22 mouse cellular contexts compared by ENCODE assay signal in genomic region chr6:135188629-135189028, GRCm38 (mm10). TPM values are rescaled to one million over a fixed set of nuclear protein-coding genes. Genes with fewer than 3 reads are reported as not detected.
DNase-seq lines count a peak whose midpoint lies in the region; ATAC-seq and TF ChIP-seq lines count a peak whose summit lies in the region.
"Had no signal": no experiment of that assay in that cellular context is flagged by ENCODE, and none has a peak within 500 bp of the region (broad histone marks: within the 10 kb centered on the region; RNA-seq: fewer than 3 reads in every experiment).

No protein-coding gene starts in this region.

- DNase-seq in heart, adult 18-20 months: no peak
- DNase-seq in lung, postnatal 14 days: no peak
- DNase-seq: adrenal gland, postnatal 14 days; cerebellum, adult 2 months; cerebellum, postnatal 10 days; gastrocnemius, postnatal 14 days; heart, postnatal 14 days had no signal

- H3K4me2 ChIP-seq in heart, embryonic 12.5 days: no peak overlapping the region
- no peak overlapping the region for H3K4me2 ChIP-seq in neural tube, embryonic 15.5 days
- H3K4me2 ChIP-seq: embryonic facial prominence, embryonic 13.5 days; forebrain, embryonic 12.5 days; heart, embryonic 15.5 days; hindbrain, embryonic 14.5 days; intestine, embryonic 15.5 days had no signal

- no peak overlapping the region for H3K27ac ChIP-seq in heart, embryonic 12.5 days (ENCODE audit: poor library complexity, severe bottlenecking)
- peak overlapping the region; percentile 36 for H3K27ac ChIP-seq in bone marrow macrophage, adult 2 months (ENCODE audit: insufficient read depth, low read depth, low read length)
- H3K27ac ChIP-seq in macrophage: peak overlapping the region; percentile 17
- no peak overlapping the region for H3K27ac ChIP-seq in neural tube, embryonic 15.5 days (replicated peaks)
- H3K27ac ChIP-seq: embryonic facial prominence, embryonic 13.5 days; forebrain, embryonic 12.5 days; heart, embryonic 10.5 days; heart, embryonic 15.5 days; hindbrain, embryonic 10.5 days; hindbrain, embryonic 14.5 days; intestine, embryonic 15.5 days had no signal

- 56% methylated on average over 4 of the region's 4 CpGs for WGBS in heart, embryonic 12.5 days
- WGBS in macrophage (ENCODE audit: missing documents): 16% methylated on average over 4 of the region's 4 CpGs
- WGBS in neural tube, embryonic 15.5 days: 81% methylated on average over 4 of the region's 4 CpGs

- H3K4me3 ChIP-seq in heart, embryonic 12.5 days: no peak overlapping the region
- H3K4me3 ChIP-seq in bone marrow macrophage, adult 2 months (ENCODE audit: insufficient read depth, low read length): no peak overlapping the region
- no peak overlapping the region for H3K4me3 ChIP-seq in macrophage (ENCODE audit: inconsistent target)
- H3K4me3 ChIP-seq in neural tube, embryonic 15.5 days (replicated peaks): no peak overlapping the region
- H3K4me3 ChIP-seq: embryonic facial prominence, embryonic 13.5 days; forebrain, embryonic 12.5 days; heart, embryonic 10.5 days; heart, embryonic 15.5 days; hindbrain, embryonic 10.5 days; intestine, embryonic 15.5 days had no signal

- H3K9ac ChIP-seq in heart, embryonic 12.5 days: no peak overlapping the region
- no peak overlapping the region for H3K9ac ChIP-seq in neural tube, embryonic 15.5 days (replicated peaks)
- H3K9ac ChIP-seq: embryonic facial prominence, embryonic 13.5 days; forebrain, embryonic 12.5 days; heart, embryonic 15.5 days; hindbrain, embryonic 14.5 days; intestine, embryonic 15.5 days had no signal

- no peak for TF ChIP-seq POLR2A in bone marrow macrophage, adult 2 months (IDR thresholded peaks at IDR 0.05; ENCODE audit: borderline replicate concordance, low read depth, low read length)

- 0 out of 2 replicates have a peak, but pooled peaks have one; percentile 18 for TF ChIP-seq CTCF in bone marrow macrophage, adult 2 months (IDR thresholded peaks at IDR 0.05; ENCODE audit: low read depth, low read length)

- H3K9me3 ChIP-seq in heart, embryonic 12.5 days (replicated peaks): no peaks in the 10 kb centered on the region
- no peaks in the 10 kb centered on the region for H3K9me3 ChIP-seq in neural tube, embryonic 15.5 days (replicated peaks)
- H3K9me3 ChIP-seq: embryonic facial prominence, embryonic 13.5 days; forebrain, embryonic 12.5 days; heart, embryonic 10.5 days; heart, embryonic 15.5 days; hindbrain, embryonic 10.5 days; intestine, embryonic 15.5 days had no signal

- no peaks in the 10 kb centered on the region for H3K79me2 ChIP-seq in macrophage (ENCODE audit: inconsistent target)

- no peaks in the 10 kb centered on the region for H3K36me3 ChIP-seq in heart, embryonic 12.5 days
- no peaks in the 10 kb centered on the region for H3K36me3 ChIP-seq in macrophage (ENCODE audit: inconsistent target)
- H3K36me3 ChIP-seq in neural tube, embryonic 15.5 days: no peaks in the 10 kb centered on the region
- H3K36me3 ChIP-seq: embryonic facial prominence, embryonic 13.5 days; forebrain, embryonic 12.5 days; heart, embryonic 10.5 days; heart, embryonic 15.5 days; hindbrain, embryonic 10.5 days; intestine, embryonic 15.5 days had no signal

- peak; percentile 15; the same call in 1 of the 2 replicates for ATAC-seq in heart, embryonic 12.5 days (ENCODE audit: insufficient number of reproducible peaks, low FRiP score)
- ATAC-seq in monocyte, adult 5-6 weeks (replicated peaks; ENCODE audit: insufficient number of reproducible peaks, low FRiP score, low TSS enrichment, poor library complexity, severe bottlenecking): 0 out of 2 replicates have a peak, but pooled peaks have one; percentile 29
- no peak for ATAC-seq in neural tube, embryonic 15.5 days (ENCODE audit: low FRiP score)
- no peak for ATAC-seq in CD4-positive, CD25-positive, alpha-beta regulatory T cell, adult 4 months
- ATAC-seq: forebrain, embryonic 16.5 days; intestine, embryonic 15.5 days had no signal

- no peaks in the 10 kb centered on the region for H3K27me3 ChIP-seq in heart, embryonic 12.5 days (replicated peaks)
- H3K27me3 ChIP-seq in neural tube, embryonic 15.5 days (replicated peaks): no peaks in the 10 kb centered on the region
- H3K27me3 ChIP-seq: CH12.LX; embryonic facial prominence, embryonic 13.5 days; forebrain, embryonic 12.5 days; heart, embryonic 15.5 days; intestine, embryonic 15.5 days had no signal

- H3K4me1 ChIP-seq in heart, embryonic 12.5 days (replicated peaks): peaks cover 13% of the 10 kb centered on the region
- H3K4me1 ChIP-seq in bone marrow macrophage, adult 2 months (ENCODE audit: control insufficient read depth, insufficient read depth, low read length): peaks cover 46% of the 10 kb centered on the region
- peaks cover 4% of the 10 kb centered on the region; the same call in 1 of the 2 replicates for H3K4me1 ChIP-seq in neural tube, embryonic 15.5 days
- H3K4me1 ChIP-seq: embryonic facial prominence, embryonic 13.5 days; intestine, embryonic 15.5 days had no signal

RNA-seq across cellular contexts. Expression of gene Fam234b, which starts 9.1 kb away (rescaled TPM):
- polyA plus RNA-seq in heart, embryonic 12.5 days (2016; fragmentation: Nextera tagmentation; extraction: Ambion mirVana): 9.0 and 10.7 TPM in 2 replicates
- 1 to 10 TPM; 7.7 to 9.0 TPM for total RNA-seq in heart, adult 18-20 months (2021)
- 5.7 and 6.7 TPM in 2 replicates for polyA plus RNA-seq in bone marrow macrophage, adult 2 months (2012; ENCODE audit: insufficient read depth, insufficient read length, missing spikeins)
- 10 to 100 TPM in 8 of 26 experiments, 1 to 10 TPM in 15, under 1 TPM in 3; 0.54 to 12.5 (median 7.3) TPM for total RNA-seq in macrophage (2018; cell fraction: chromatin; rRNA removed)
- 1 to 10 TPM; 4.2 to 9.2 (median 6.4) TPM for total RNA-seq in macrophage (2018; cell fraction: cytosol; rRNA removed)
- 10 to 100 TPM in 18 of 26 experiments, 1 to 10 TPM in 8; 2.9 to 22.3 (median 12.3) TPM for total RNA-seq in macrophage (2018; cell fraction: nucleus; rRNA removed)
- polyA plus RNA-seq in macrophage (2018): 4.6 to 8.6 TPM (median 8.0 TPM) in 3 replicates
- total RNA-seq in monocyte, adult 5-6 weeks (2017): 0.86 to 3.1 TPM (median 1.3 TPM) in 3 replicates
- polyA plus RNA-seq in neural tube, embryonic 15.5 days (2015; fragmentation: Nextera tagmentation; extraction: Ambion mirVana): 99.6 and 105 TPM in 2 replicates
- polyA plus RNA-seq in CD4-positive, CD25-positive, alpha-beta regulatory T cell, adult 4 months (2017; shearing (Covaris generic)): 10 to 100 TPM; 18.0 to 23.1 TPM

RNA-seq across cellular contexts. Expression of gene Hebp1, which starts 9.2 kb away (rescaled TPM):
- 14.8 and 16.0 TPM in 2 replicates for polyA plus RNA-seq in heart, embryonic 12.5 days (2016; fragmentation: Nextera tagmentation; extraction: Ambion mirVana)
- total RNA-seq in heart, adult 18-20 months (2021): 10 to 100 TPM; 64.7 to 68.9 TPM
- 27.4 and 28.7 TPM in 2 replicates for polyA plus RNA-seq in bone marrow macrophage, adult 2 months (2012; ENCODE audit: insufficient read depth, insufficient read length, missing spikeins)
- total RNA-seq in macrophage (2018; cell fraction: chromatin; rRNA removed): 10 to 100 TPM in 23 of 26 experiments, 1 to 10 TPM in 3; 8.2 to 46.7 (median 20.9) TPM
- 100 to 1,000 TPM in 1 of 26 experiments, 10 to 100 TPM in 25; 40.2 to 114 (median 58.5) TPM for total RNA-seq in macrophage (2018; cell fraction: cytosol; rRNA removed)
- 10 to 100 TPM in 25 of 26 experiments, 1 to 10 TPM in 1; 10.0 to 53.3 (median 26.2) TPM for total RNA-seq in macrophage (2018; cell fraction: nucleus; rRNA removed)
- 80.2 to 97.2 TPM (median 86.9 TPM) in 3 replicates for polyA plus RNA-seq in macrophage (2018)
- 1.1 to 4.2 TPM (median 1.6 TPM) in 3 replicates for total RNA-seq in monocyte, adult 5-6 weeks (2017)
- 6.2 and 10.8 TPM in 2 replicates for polyA plus RNA-seq in neural tube, embryonic 15.5 days (2015; fragmentation: Nextera tagmentation; extraction: Ambion mirVana)
- 1 to 10 TPM in 1 of 2 experiments, not detected in 1; 1.0 TPM for polyA plus RNA-seq in CD4-positive, CD25-positive, alpha-beta regulatory T cell, adult 4 months (2017; shearing (Covaris generic))
- total RNA-seq: CH12.LX had no signal

Comparison
In these comparisons a context has a peak if more than half of its experiments do, and no peak if none do; other contexts are left out.
1. ATAC-seq: peak in heart, embryonic 12.5 days (single experiment) and monocyte, adult 5-6 weeks (single experiment); none in neural tube, embryonic 15.5 days (single experiment) and CD4-positive, CD25-positive, alpha-beta regulatory T cell, adult 4 months (single experiment).
2. H3K27ac ChIP-seq: peak in bone marrow macrophage, adult 2 months (single experiment) and macrophage (single experiment); none in heart, embryonic 12.5 days (single experiment) and neural tube, embryonic 15.5 days (single experiment).